Mouse (Mus musculus) megakaryocyte, embryonic 14.5 days (primary cell): Measurements from ENCODE around the gene Pde6g.

ENCODE experiments used
- FLI1 ChIP-seq: IDR thresholded peaks from 2 replicates; pipeline ENCODE4 v1.6.1; 2012; ENCODE audit warnings: low read length, inconsistent platforms, mixed read lengths
- GATA1 ChIP-seq: IDR thresholded peaks from 3 replicates; pipeline ENCODE4 v1.6.1; 2012; ENCODE audit warnings: mixed read lengths, low read length, inconsistent platforms, borderline replicate concordance

GRCm38 (mm10) chr11:120399319-120399718 lies 54.0 kb downstream of the Pde6g start:
- TF ChIP-seq GATA1 (no peak), FLI1 (no peak)
